Mouse (Mus musculus): ENCODE results near the gene Marco.

DNA sequence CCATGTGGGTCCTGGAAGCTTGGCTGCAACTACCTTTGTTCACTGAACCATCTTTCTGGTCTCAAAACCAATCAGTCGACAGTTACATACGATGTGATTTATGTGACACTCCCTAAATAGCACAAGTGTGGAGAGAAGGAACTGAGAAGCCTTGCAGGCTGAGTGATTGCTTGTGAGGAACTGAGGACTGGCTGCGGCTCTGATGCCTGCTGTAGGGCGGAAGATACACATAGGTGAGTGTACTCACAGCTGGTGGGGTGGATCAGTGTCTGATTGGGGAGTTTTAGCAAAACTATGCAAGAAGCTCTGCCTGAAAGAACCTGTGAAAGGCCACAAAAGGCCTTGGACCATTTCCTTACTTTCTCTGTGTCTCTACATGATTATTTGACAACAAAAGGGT lies 3.3 kb downstream of the Marco start:
- TF ChIP-seq FLI1 (IDR thresholded peaks at IDR 0.05; ENCODE audit: low read length) (no peak), GATA1 (IDR thresholded peaks at IDR 0.05; ENCODE audit: borderline replicate concordance, low read length) (no peak)
